Mouse (Mus musculus) layer of hippocampus, adult 2 months (tissue): Measurements from ENCODE around the gene Ccdc9. TPM values are rescaled to one million over a fixed set of nuclear protein-coding genes. Genes with fewer than 3 reads are reported as not detected.
"Not testable (repeated sequence)": the region's sequence is repeated elsewhere in the genome, so short reads cannot be mapped to it uniquely, and the experiment has no call there.

Experiments
- DNase-seq, 2 experiments: peaks; one replicate each; pipeline ENCODE4 v3.0.0; 2022; ENCODE audit warnings: low spot score in 2 of 2
- H3K27ac ChIP-seq: fragments of 200-600 bp; 2 replicates; pipeline ENCODE4 v1.8.1; 2022
- H3K4me3 ChIP-seq: fragments of 200-600 bp; 2 replicates; pipeline ENCODE4 v1.8.1; 2022; ENCODE audit warnings: mild to moderate bottlenecking
- CTCF ChIP-seq: fragments of 200-600 bp; conservative IDR thresholded peaks from 2 replicates; pipeline ENCODE4 v1.8.1; 2022; ENCODE audit warnings: antibody characterized with exemption, mild to moderate bottlenecking, moderate library complexity
- total RNA-seq, 2 experiments: library from RNA; stranded (reverse); gene quantifications; 2 replicates each; pipeline ENCODE4 v1.2.3; 2021

Gene Ccdc9
- total RNA-seq, 2 experiments from 2014 or later: 79.7 to 81.0 TPM

- no peak for DNase-seq
- Histone ChIP-seq H3K4me3 (peak overlapping the region; percentile 70), H3K27ac (peak overlapping the region; percentile 100)
- TF ChIP-seq CTCF: no peak
Observed at GRCm38 (mm10) chr7:16312672-16313311, 26.2 kb upstream of the Ccdc9 start.

GRCm38 (mm10) chr7:16312011-16312671 is 25.5 kb upstream of the Ccdc9 start:
- no peak for TF ChIP-seq CTCF
- peak in 1 of 2 experiments; percentile 25 for DNase-seq
- peak overlapping the region; percentile 70 for H3K4me3 ChIP-seq
- H3K27ac ChIP-seq: peak overlapping the region; percentile 100

- TF ChIP-seq CTCF: no peak
- peak overlapping the region; percentile 70 for H3K4me3 ChIP-seq
- peak overlapping the region; percentile 100 for H3K27ac ChIP-seq
- no peak for DNase-seq
Observed at GRCm38 (mm10) chr7:16311453-16312004, 24.9 kb upstream of the Ccdc9 start.

GRCm38 (mm10) chr7:16310521-16311452 is 24.2 kb upstream of the Ccdc9 start:
- TF ChIP-seq CTCF: no peak
- H3K4me3 ChIP-seq: peak overlapping the region; percentile 70
- peak in 1 of 2 experiments; percentile 62 for DNase-seq
- H3K27ac ChIP-seq: peak overlapping the region; percentile 85

- peak; percentile 82 for TF ChIP-seq CTCF
- DNase-seq: peak; percentile 66 to 84
- peak overlapping the region; percentile 85 for H3K27ac ChIP-seq
- H3K4me3 ChIP-seq: peak overlapping the region; percentile 70
Observed at GRCm38 (mm10) chr7:16310020-16310520, 23.5 kb upstream of the Ccdc9 start.

- H3K4me3 ChIP-seq: peak overlapping the region; percentile 70
- peak; percentile 85 for DNase-seq
- TF ChIP-seq CTCF: no peak
- H3K27ac ChIP-seq: peak overlapping the region; percentile 85
Observed at GRCm38 (mm10) chr7:16309318-16310019, 22.9 kb upstream of the Ccdc9 start.

GRCm38 (mm10) chr7:16308555-16309317 is 22.1 kb upstream of the Ccdc9 start:
- Histone ChIP-seq H3K4me3 (peak overlapping the region; percentile 70), H3K27ac (peak overlapping the region; percentile 85)
- TF ChIP-seq CTCF: no peak
- no peak for DNase-seq

- Histone ChIP-seq H3K27ac (peak within 1 kb of the TSS; percentile 85), H3K4me3 (peak within 1 kb of the TSS; percentile 70)
- not testable (repeated sequence) for DNase-seq
Observed at GRCm38 (mm10) chr7:16308093-16308492, 21.5 kb upstream of the Ccdc9 start, which contains the start of gene Bbc3. Gene Bbc3, plus strand, starts transcription at chr7:16308393.

- H3K27ac ChIP-seq, H3K4me3 ChIP-seq, DNase-seq: not testable (repeated sequence)
Observed at GRCm38 (mm10) chr7:16307141-16307540, 20.5 kb upstream of the Ccdc9 start.

- H3K27ac ChIP-seq: peak overlapping the region; percentile 94
- no peak for TF ChIP-seq CTCF
- H3K4me3 ChIP-seq: peak overlapping the region; percentile 76
- peak; percentile 97 for DNase-seq
Observed at GRCm38 (mm10) chr7:16299419-16300035, 12.9 kb upstream of the Ccdc9 start.

GRCm38 (mm10) chr7:16298927-16299326 is 12.3 kb upstream of the Ccdc9 start:
- peak overlapping the region; percentile 94 for H3K27ac ChIP-seq
- no peak for DNase-seq
- H3K4me3 ChIP-seq: peak overlapping the region; percentile 76
- TF ChIP-seq CTCF: no peak
